Mouse (Mus musculus): ENCODE results near the gene Pigp. TPM values are rescaled to one million over a fixed set of nuclear protein-coding genes. Genes with fewer than 3 reads are reported as not detected.

Gene Pigp
- total RNA-seq (2023) = 40.0 TPM

GRCm38 (mm10) chr16:94371301-94371931 lies at the start of gene Pigp:
Gene Pigp, minus strand, starts transcription at chr16:94371842.

GRCm38 (mm10) chr16:94370173-94370914 lies 1.3 kb downstream of the Pigp start, which contains the start of gene Ttc3:
Gene Ttc3, plus strand, starts transcription at chr16:94370618.

GRCm38 (mm10) chr16:94327781-94328711 lies 43.6 kb downstream of the Pigp start, which contains the start of gene Ripply3:
Gene Ripply3, plus strand, starts transcription at chr16:94328420.

DNA sequence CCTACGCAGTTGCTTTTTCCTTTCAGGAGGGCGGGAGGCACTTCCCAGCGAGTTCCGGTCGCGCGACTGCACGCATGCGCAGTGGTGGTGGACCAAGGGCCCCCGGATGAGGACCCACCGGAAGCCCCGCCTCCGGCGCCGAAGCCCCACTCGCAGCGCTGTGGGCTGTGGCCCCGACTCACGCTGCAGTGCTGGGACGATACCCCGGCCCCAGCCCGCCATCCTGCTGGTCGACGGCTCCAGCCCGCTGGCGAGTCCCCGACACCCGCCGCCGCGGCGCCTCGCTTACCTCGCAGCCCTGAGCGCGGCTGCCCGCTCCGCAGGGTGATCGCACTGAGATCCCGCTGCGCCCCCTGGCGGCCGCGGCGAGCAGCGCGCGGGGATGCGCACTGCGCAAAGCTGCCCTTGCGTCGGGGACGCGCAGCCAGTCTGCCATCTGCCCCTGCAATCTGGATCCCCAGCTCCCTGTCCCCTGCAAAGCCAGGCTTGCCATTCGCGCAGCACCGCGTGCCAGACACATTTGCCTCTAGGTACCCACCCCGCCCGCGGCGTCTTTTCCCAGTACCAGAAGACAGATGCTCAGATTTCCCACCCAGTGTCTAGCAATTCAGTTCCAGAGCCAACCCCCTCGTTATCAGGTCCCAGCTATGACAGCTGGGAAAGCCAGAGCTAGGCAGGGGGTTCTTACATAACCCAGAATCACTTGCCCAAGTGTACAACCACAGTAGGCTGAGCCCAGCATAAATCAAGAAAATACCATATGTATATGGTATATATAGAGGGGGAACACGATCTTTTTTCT lies 58.2 kb downstream of the Pigp start, which contains the start of gene Hlcs:
Gene Hlcs (minus strand): TSS at position 343 of the 802 bp plus-strand sequence.

Other genes starting within 250 kb of the Pigp start
- 50.0 TPM for gene Hlcs, start 58.3 kb downstream of the Pigp start, total RNA-seq (2023)
- gene Ripply3, start 43.4 kb downstream of the Pigp start, total RNA-seq (2023) = not detected
- 167 TPM for gene Ttc3, start 1.2 kb downstream of the Pigp start, total RNA-seq (2023)
- 32.5 TPM for gene Vps26c, start 155.0 kb upstream of the Pigp start, total RNA-seq (2023)
- 126 TPM for gene Dyrk1a, start 198.2 kb upstream of the Pigp start, total RNA-seq (2023)

All from CD8-positive naive resting alpha-beta T cell, adult 57 days (primary cell).